Comparison of ENCODE assay signal across 8 mouse cellular contexts in the genomic region with DNA sequence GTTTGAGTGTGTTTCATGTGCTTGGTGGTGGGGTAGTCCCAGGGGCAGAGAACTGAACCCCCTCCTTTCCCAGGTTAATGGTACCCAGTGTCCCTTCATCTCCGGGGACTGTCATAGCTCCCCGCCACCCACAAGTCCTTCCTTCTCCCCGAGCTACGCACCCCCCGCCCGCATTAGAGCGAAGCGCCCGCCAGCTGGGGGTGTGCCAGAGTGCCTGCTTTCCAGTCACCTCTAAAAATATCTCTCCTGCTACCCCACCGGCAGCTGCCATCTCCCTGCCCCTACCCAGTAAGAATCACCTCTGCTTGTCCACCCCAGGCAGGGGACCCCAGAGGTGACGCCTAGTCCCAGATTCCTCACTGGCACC. TPM values are rescaled to one million over a fixed set of nuclear protein-coding genes. Genes with fewer than 3 reads are reported as not detected.
DNase-seq lines count a peak whose midpoint lies in the region; ATAC-seq and TF ChIP-seq lines count a peak whose summit lies in the region.

No protein-coding gene starts in this region.

- no peaks in the 10 kb centered on the region for H3K36me3 ChIP-seq in liver, adult 2 months (ENCODE audit: control insufficient read depth, insufficient read depth, low read length)
- H3K36me3 ChIP-seq in midbrain, postnatal 0 days (ENCODE audit: insufficient read depth, low read length): no peaks in the 10 kb centered on the region

- H3K9ac ChIP-seq in liver, adult 2 months (ENCODE audit: low read depth, low read length): peak overlapping the region; percentile 83
- H3K9ac ChIP-seq in midbrain, postnatal 0 days (replicated peaks; ENCODE audit: low read length, poor library complexity, severe bottlenecking): peak overlapping the region; percentile 64

- no peaks in the 10 kb centered on the region for H3K79me2 ChIP-seq in liver, adult 2 months (ENCODE audit: control insufficient read depth, insufficient read depth, low read length)

- no peak for TF ChIP-seq POLR2A in liver, adult 2 months (IDR thresholded peaks at IDR 0.05; ENCODE audit: extremely low read depth, insufficient read depth, low read length)

- peak overlapping the region; percentile 82 for H3K4me3 ChIP-seq in liver, adult 2 months (ENCODE audit: insufficient read depth, low read depth, low read length)
- H3K4me3 ChIP-seq in midbrain, postnatal 0 days (ENCODE audit: low read depth, low read length): peak overlapping the region; percentile 74

- no peak overlapping the region for H3K27ac ChIP-seq in liver, adult 2 months (replicated peaks; ENCODE audit: insufficient read depth, low read depth, low read length)
- H3K27ac ChIP-seq in midbrain, postnatal 0 days (ENCODE audit: low read depth, low read length): no peak overlapping the region

- peaks cover 26% of the 10 kb centered on the region for H3K4me1 ChIP-seq in liver, adult 2 months (ENCODE audit: control insufficient read depth, insufficient read depth, low read length)
- H3K4me1 ChIP-seq in midbrain, postnatal 0 days (ENCODE audit: insufficient read depth, low read length): peaks cover 5% of the 10 kb centered on the region; the same call in 1 of the 2 replicates

- H3K27me3 ChIP-seq in liver, adult 2 months (ENCODE audit: control insufficient read depth, insufficient read depth, low read length): no peaks in the 10 kb centered on the region
- H3K27me3 ChIP-seq in midbrain, postnatal 0 days (ENCODE audit: insufficient read depth, low read length): peaks cover 44% of the 10 kb centered on the region

- TF ChIP-seq CTCF in liver, adult 2 months (IDR thresholded peaks at IDR 0.05; ENCODE audit: low read depth, low read length): no peak
- TF ChIP-seq CTCF in midbrain, postnatal 0 days (IDR thresholded peaks at IDR 0.05): no peak

- 5% methylated on average over 11 of the region's 11 CpGs for WGBS in liver, adult 2 months
- under 1% methylated on average over 10 of the region's 11 CpGs for WGBS in midbrain, postnatal 0 days

- no peaks in the 10 kb centered on the region for H3K9me3 ChIP-seq in midbrain, postnatal 0 days (ENCODE audit: low read length)

- peak overlapping the region; percentile 98 for H3K4me2 ChIP-seq in midbrain, postnatal 0 days (ENCODE audit: low read depth, low read length, poor library complexity, severe bottlenecking)

- DNase-seq in layer of hippocampus, adult 18-20 months (ENCODE audit: low spot score in 2 of 2): peak; percentile 41 to 50
- no peak for DNase-seq in layer of hippocampus, adult 9-10 months (ENCODE audit: low spot score)
- peak; percentile 79 to 88 for DNase-seq in cerebellum, postnatal 14 days
- DNase-seq in gastrocnemius, postnatal 36 days: peak; percentile 71 to 79
- DNase-seq in induced T-regulatory cell, adult 2 months (ENCODE audit: low read depth): peak; percentile 56
- DNase-seq in liver, adult 2 months (ENCODE audit: extremely low read depth, low read depth, low spot score): no peak
- DNase-seq in midbrain, postnatal 0 days (ENCODE audit: low spot score): no peak
- DNase-seq in thymus, postnatal 4 days: peak; percentile 72

- intact Hi-C loops in gastrocnemius, postnatal 36 days (cut with DNase I): loop anchor here (5.0 kb wide), 1 partner anchor 53 kb away; no protein-coding TSS in a partner anchor

- ATAC-seq in midbrain, postnatal 0 days (ENCODE audit: low FRiP score): no peak

RNA-seq across cellular contexts. Expression of gene Phospho1, which starts 0.6 kb away (rescaled TPM):
- total RNA-seq in layer of hippocampus, adult 18-20 months (2021): 10 to 100 TPM; 48.7 to 52.6 TPM
- 100 to 1,000 TPM; 287 to 314 TPM for total RNA-seq in gastrocnemius, postnatal 36 days (2021)
- 1.6 TPM in 2 replicates for total RNA-seq in liver, adult 2 months (2014; rRNA removed)
- polyA plus RNA-seq in liver, adult 2 months (2012; rRNA removed): 31.8 and 32.8 TPM in 2 replicates
- 0.85 and 2.1 TPM in 2 replicates for total RNA-seq in midbrain, postnatal 0 days (2014; rRNA removed)
- polyA plus RNA-seq in midbrain, postnatal 0 days (2015; fragmentation: Nextera tagmentation; extraction: Ambion mirVana): not detected in 2 replicates

RNA-seq across cellular contexts. Expression of gene Gngt2, which starts 12.2 kb away (rescaled TPM):
- total RNA-seq in layer of hippocampus, adult 18-20 months (2021): 1 to 10 TPM; 2.0 to 5.1 TPM
- total RNA-seq in gastrocnemius, postnatal 36 days (2021): 1 to 10 TPM; 4.2 to 5.5 TPM
- 11.5 and 13.7 TPM in 2 replicates for total RNA-seq in liver, adult 2 months (2014; rRNA removed)
- polyA plus RNA-seq in liver, adult 2 months (2012; rRNA removed): 3.9 and 5.1 TPM in 2 replicates
- total RNA-seq in midbrain, postnatal 0 days (2014; rRNA removed): 2.9 and 3.3 TPM in 2 replicates
- polyA plus RNA-seq in midbrain, postnatal 0 days (2015; fragmentation: Nextera tagmentation; extraction: Ambion mirVana): 2.4 TPM in 2 replicates

RNA-seq across cellular contexts. Expression of gene Abi3, which starts 17.4 kb away (rescaled TPM):
- 1 to 10 TPM; 6.1 to 6.6 TPM for total RNA-seq in layer of hippocampus, adult 18-20 months (2021)
- total RNA-seq in gastrocnemius, postnatal 36 days (2021): 1 to 10 TPM; 2.8 to 3.6 TPM
- total RNA-seq in liver, adult 2 months (2014; rRNA removed): 1.1 and 3.2 TPM in 2 replicates
- polyA plus RNA-seq in liver, adult 2 months (2012; rRNA removed): 7.6 and 11.7 TPM in 2 replicates
- 1.0 and 1.1 TPM in 2 replicates for total RNA-seq in midbrain, postnatal 0 days (2014; rRNA removed)
- 1.5 TPM in 2 replicates for polyA plus RNA-seq in midbrain, postnatal 0 days (2015; fragmentation: Nextera tagmentation; extraction: Ambion mirVana)

Comparison
In these comparisons a context has a peak if more than half of its experiments do, and no peak if none do; other contexts are left out.
1. DNase-seq: peak in layer of hippocampus, adult 18-20 months (2 of 2), cerebellum, postnatal 14 days (2 of 2), gastrocnemius, postnatal 36 days (2 of 2), induced T-regulatory cell, adult 2 months (single experiment) and thymus, postnatal 4 days (single experiment); none in layer of hippocampus, adult 9-10 months (single experiment), liver, adult 2 months (single experiment) and midbrain, postnatal 0 days (single experiment).
2. RNA of gene Phospho1, which starts 0.6 kb away (total RNA-seq): 287 to 314 TPM in gastrocnemius, postnatal 36 days and 48.7 to 52.6 TPM in layer of hippocampus, adult 18-20 months; 0.85 to 2.1 TPM in midbrain, postnatal 0 days and 1.6 TPM in liver, adult 2 months; every median in the first group is over 10 times any median in the second.